Mouse (Mus musculus) hindbrain, embryonic 15.5 days (tissue): ENCODE data around the gene Pip5k1c. TPM values are rescaled to one million over a fixed set of nuclear protein-coding genes. Genes with fewer than 3 reads are reported as not detected.

Experiments
- ATAC-seq: fragments of 200-750 bp; cut with Nextera tagmentation; 2 replicates; pipeline ENCODE4 v1.8.0; 2017; ENCODE audit warnings: low read depth, moderate number of reproducible peaks, moderate TSS enrichment; ENCODE audit not compliant: low FRiP score
- H3K27ac ChIP-seq: fragments of 300-500 bp; sonication (generic); replicated peaks from 2 replicates; pipeline ENCODE4 v1.5.1; 2015; ENCODE audit warnings: mild to moderate bottlenecking, inconsistent platforms
- H3K27me3 ChIP-seq: fragments of 300-500 bp; sonication (generic); 2 replicates; pipeline ENCODE4 v1.6.1; 2015; ENCODE audit warnings: control low read depth, inconsistent platforms
- H3K36me3 ChIP-seq: fragments of 300-500 bp; sonication (generic); 2 replicates; pipeline ENCODE4 v1.6.1; 2015; ENCODE audit warnings: control low read depth, inconsistent platforms
- H3K4me1 ChIP-seq: fragments of 300-500 bp; sonication (generic); replicated peaks from 2 replicates; pipeline ENCODE4 v1.6.1; 2015; ENCODE audit warnings: control low read depth, inconsistent platforms
- H3K4me2 ChIP-seq: fragments of 300-500 bp; sonication (generic); 2 replicates; pipeline ENCODE4 v1.6.1; 2015; ENCODE audit warnings: moderate library complexity, mild to moderate bottlenecking, inconsistent platforms
- H3K4me3 ChIP-seq: fragments of 300-500 bp; sonication (generic); 2 replicates; pipeline ENCODE4 v1.5.1; 2015; ENCODE audit warnings: mild to moderate bottlenecking, inconsistent platforms
- H3K9ac ChIP-seq: fragments of 300-500 bp; sonication (generic); 2 replicates; pipeline ENCODE4 v1.6.1; 2015; ENCODE audit warnings: inconsistent platforms
- H3K9me3 ChIP-seq: fragments of 300-500 bp; sonication (generic); 2 replicates; pipeline ENCODE4 v1.6.1; 2016; ENCODE audit warnings: control low read depth, inconsistent platforms
- WGBS: fragments of 180-500 bp; shearing (Covaris S2); methylation state at CpG from one replicate; pipeline ENCODE4 v1.1.7; 2015; 5-methylcytosine and 5-hydroxymethylcytosine counted together
- polyA plus RNA-seq: library from polyadenylated mRNA; unstranded; fragments of >200 nt; fragmentation: Nextera tagmentation; extraction: Ambion mirVana; gene quantifications from 2 replicates; pipeline ENCODE4 v1.2.1, GENCODE M21; 2015

Pip5k1c gene
- polyA plus RNA-seq, 1 experiment from 2014 or later, result 151 TPM

DNA sequence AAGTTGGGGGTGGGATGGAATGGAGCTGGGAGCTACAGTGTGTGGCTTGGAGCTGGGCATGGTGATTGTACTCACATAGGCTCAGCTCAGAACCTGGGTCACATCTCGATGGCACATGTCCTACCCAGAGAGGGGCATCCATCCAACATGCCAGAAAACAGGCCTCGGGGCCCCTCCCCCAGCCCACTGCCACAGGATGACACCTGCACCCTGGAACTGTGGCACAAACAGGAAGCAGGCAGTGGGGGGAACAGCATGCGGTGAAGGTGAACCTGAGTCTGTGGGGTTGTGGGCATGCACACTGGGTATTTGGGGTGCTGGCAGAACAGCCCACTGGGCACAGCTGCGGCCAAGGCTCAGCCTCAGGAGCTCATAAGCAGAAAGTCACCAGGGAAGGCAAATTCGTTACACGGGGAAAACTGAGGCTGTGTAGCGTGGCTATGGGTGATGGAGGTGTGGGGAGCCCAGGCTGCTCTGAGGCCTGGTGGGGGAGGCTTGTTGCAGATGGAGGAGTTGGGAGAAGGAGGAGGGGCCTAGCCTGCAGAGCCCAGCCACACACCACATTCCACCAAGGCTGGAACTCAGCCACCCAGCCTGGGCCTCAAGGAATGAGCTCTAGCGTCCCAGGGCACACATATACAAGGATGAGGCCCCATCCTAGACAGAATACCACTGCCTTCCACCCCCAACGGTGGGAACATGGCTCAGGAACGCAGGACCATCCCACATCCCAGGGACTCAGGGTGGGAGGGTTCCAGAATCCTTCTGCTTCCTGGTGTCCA lies 36.6 kb downstream of the Pip5k1c start:
- ATAC-seq, result no peak
- 0 out of 2 replicates have a peak overlapping the region, but pooled peaks have one; percentile 4 for H3K4me2 ChIP-seq
- H3K9ac ChIP-seq, result no peak overlapping the region

DNA sequence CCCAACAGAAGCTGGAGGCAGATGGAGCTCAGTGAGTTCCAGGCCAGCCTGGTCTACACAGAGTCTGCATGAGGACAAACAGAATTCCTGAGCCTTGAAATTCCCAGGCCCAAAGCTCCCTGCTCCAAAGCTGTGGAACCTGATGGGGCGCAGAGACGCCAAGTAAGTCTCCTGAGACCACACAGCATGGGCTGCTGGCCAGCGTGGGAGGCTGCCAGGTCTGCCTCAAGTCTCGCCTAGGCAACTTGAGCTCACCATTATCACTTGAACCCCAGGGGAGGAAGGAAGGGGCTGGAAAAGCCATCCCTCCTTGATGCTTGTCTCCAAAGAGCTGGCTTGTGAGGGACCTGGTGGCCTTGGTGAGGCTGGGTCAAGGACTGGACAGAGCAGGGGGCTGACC lies 37.2 kb downstream of the Pip5k1c start:
- Histone ChIP-seq H3K9ac (no peak overlapping the region), H3K36me3 (peaks cover 20% of the 10 kb centered on the region), H3K27ac (no peak overlapping the region), H3K4me1 (no peaks in the 10 kb centered on the region), H3K4me2 (0 out of 2 replicates have a peak overlapping the region, but pooled peaks have one; percentile 4), H3K4me3 (no peak overlapping the region), H3K9me3 (no peaks in the 10 kb centered on the region), H3K27me3 (peaks cover 18% of the 10 kb centered on the region)
- no peak for ATAC-seq
- 62% methylated on average over 4 of the region's 4 CpGs for WGBS

More for the DNA sequence above, 36.6 kb downstream of the Pip5k1c start:
- H3K9me3 ChIP-seq, result no peaks in the 10 kb centered on the region
- 69% methylated on average over 10 of the region's 10 CpGs for WGBS
- peaks cover 26% of the 10 kb centered on the region for H3K36me3 ChIP-seq
- peaks cover 18% of the 10 kb centered on the region for H3K27me3 ChIP-seq
- no peak overlapping the region; the same call in 1 of the 2 replicates for H3K27ac ChIP-seq
- no peaks in the 10 kb centered on the region for H3K4me1 ChIP-seq
- H3K4me3 ChIP-seq, result no peak overlapping the region

DNA sequence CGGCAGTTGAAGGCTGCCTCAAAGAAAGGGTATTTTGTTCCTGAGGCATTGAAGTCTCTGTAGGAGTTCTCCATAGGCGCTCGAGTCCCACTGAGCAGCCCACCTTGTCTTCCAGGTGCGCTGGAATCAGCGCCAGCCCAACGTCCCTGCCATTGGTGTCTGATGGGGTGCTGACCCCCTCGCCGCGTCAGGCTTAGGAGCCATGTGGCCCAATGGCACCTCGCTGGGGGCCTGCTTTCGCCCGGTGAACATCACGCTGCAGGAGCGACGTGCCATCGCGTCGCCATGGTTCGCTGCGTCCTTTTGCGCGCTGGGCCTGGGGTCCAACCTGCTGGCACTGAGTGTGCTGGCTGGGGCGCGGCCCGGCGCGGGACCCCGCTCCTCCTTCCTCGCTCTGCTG lies 39.5 kb downstream of the Pip5k1c start:
- H3K4me3 ChIP-seq, result no peak overlapping the region
- H3K27ac ChIP-seq, result no peak overlapping the region
- H3K4me2 ChIP-seq, result 0 out of 2 replicates have a peak overlapping the region, but pooled peaks have one; percentile 11
- 16% methylated on average over 29 of the region's 29 CpGs for WGBS
- H3K4me1 ChIP-seq, result no peaks in the 10 kb centered on the region; the same call in 1 of the 2 replicates
- H3K9ac ChIP-seq, result no peak overlapping the region
- ATAC-seq, result no peak
- no peaks in the 10 kb centered on the region for H3K36me3 ChIP-seq
- H3K9me3 ChIP-seq, result no peaks in the 10 kb centered on the region
- H3K27me3 ChIP-seq, result peaks cover 21% of the 10 kb centered on the region

DNA sequence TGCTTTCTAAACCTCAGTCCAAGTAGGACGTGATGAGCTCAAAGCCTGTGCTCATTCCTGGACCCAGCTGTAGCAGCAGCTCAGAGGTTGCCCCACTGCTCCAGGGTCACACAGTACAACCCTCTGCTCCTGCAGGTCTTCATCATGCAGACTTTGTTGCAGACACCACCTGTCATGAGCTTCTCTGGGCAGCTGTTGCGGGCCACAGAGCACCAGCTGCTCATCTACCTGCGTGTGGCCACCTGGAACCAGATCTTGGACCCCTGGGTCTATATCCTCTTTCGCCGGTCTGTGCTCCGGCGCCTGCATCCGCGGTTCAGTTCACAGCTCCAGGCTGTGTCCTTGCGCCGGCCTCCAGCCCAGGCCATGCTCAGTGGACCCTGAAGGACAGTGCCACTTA lies 41.6 kb downstream of the Pip5k1c start:
- Histone ChIP-seq H3K9ac (no peak overlapping the region), H3K27ac (no peak overlapping the region), H3K9me3 (no peaks in the 10 kb centered on the region), H3K4me3 (no peak overlapping the region), H3K36me3 (no peaks in the 10 kb centered on the region), H3K4me2 (no peak overlapping the region), H3K27me3 (peaks cover 28% of the 10 kb centered on the region), H3K4me1 (no peaks in the 10 kb centered on the region; the same call in 1 of the 2 replicates)
- no peak for ATAC-seq
- 61% methylated on average over 11 of the region's 11 CpGs for WGBS

DNA sequence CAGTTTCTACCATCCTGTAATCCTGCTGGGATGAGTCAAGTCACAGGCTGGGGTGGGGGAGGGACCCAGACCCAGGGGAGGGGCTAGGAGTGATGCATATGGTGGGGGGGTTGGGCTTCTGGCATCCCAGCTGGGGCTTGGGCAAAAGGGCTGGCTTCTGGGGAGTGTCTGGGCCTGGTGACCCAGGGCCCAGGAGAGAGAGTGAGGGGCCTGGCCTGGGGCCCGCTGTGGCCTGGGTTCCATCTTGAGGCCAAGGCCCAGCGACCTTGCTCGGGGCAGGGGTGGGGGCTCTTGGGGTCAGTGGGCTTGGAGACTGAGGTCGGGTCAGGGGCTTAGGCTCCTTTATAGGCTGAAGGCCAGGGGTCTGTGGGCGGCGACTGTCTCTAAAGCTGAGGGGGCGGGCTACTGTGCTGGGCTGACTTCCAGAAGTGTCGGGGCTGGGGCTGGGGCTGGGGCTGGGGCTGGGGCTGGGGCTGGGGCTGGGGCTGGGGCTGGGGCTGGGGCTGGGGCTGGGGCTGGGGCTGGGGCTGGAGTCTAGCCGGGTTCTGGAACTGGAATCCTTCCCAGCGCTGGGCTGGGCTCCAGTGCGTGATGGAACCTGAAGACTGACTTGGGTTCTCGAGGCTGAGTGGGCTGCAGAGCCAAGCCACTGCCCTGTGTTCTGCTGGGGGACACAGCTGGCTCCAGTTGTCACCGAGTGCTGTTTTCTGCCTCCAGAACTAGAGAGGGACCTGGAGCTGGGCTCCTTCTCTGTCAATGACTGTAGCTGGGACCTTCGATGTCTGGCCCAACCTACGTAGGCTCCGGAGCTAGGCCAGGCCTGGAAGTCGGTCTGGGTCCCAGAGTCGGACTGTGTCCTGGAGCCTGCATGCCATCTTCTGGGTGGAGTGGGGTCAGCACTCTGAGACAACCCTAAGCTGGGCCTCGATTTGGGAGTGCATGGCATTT lies 42.9 kb downstream of the Pip5k1c start:
- no peak overlapping the region for H3K9ac ChIP-seq
- no peak; the same call in 1 of the 2 replicates for ATAC-seq

DNA sequence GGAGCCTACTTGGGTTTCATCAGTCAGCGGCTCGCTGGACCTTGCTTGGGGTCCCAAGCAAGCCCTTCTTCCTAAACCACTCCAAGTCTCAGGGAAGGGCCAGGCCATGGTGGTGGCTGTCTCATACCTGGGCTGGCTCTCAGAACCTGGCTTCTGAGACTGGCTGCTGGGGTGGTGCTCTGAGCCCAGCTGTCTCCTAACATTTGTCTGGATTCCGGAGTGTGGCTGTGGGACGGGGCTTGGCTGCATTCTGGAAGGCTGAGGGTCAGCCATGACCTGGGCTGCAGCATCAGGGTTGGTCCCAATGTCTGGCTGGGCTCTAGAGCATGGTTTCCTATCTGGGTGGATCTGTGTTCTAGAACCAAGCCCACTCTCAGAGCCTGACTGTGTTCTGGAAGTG lies 43.8 kb downstream of the Pip5k1c start:
- Histone ChIP-seq H3K9ac (no peak overlapping the region), H3K4me1 (no peaks in the 10 kb centered on the region; the same call in 1 of the 2 replicates), H3K4me3 (no peak overlapping the region), H3K27me3 (peaks cover 35% of the 10 kb centered on the region), H3K4me2 (no peak overlapping the region), H3K9me3 (no peaks in the 10 kb centered on the region), H3K27ac (no peak overlapping the region), H3K36me3 (no peaks in the 10 kb centered on the region)
- 94% methylated on average over 4 of the region's 4 CpGs for WGBS
- ATAC-seq, result no peak

More for the DNA sequence above, 42.9 kb downstream of the Pip5k1c start:
- peaks cover 28% of the 10 kb centered on the region for H3K27me3 ChIP-seq
- 38% methylated on average over 17 of the region's 19 CpGs for WGBS
- H3K4me2 ChIP-seq, result no peak overlapping the region
- H3K36me3 ChIP-seq, result no peaks in the 10 kb centered on the region
- H3K4me1 ChIP-seq, result no peaks in the 10 kb centered on the region; the same call in 1 of the 2 replicates
- H3K9me3 ChIP-seq, result no peaks in the 10 kb centered on the region
- H3K27ac ChIP-seq, result no peak overlapping the region; the same call in 1 of the 2 replicates
- no peak overlapping the region for H3K4me3 ChIP-seq

DNA sequence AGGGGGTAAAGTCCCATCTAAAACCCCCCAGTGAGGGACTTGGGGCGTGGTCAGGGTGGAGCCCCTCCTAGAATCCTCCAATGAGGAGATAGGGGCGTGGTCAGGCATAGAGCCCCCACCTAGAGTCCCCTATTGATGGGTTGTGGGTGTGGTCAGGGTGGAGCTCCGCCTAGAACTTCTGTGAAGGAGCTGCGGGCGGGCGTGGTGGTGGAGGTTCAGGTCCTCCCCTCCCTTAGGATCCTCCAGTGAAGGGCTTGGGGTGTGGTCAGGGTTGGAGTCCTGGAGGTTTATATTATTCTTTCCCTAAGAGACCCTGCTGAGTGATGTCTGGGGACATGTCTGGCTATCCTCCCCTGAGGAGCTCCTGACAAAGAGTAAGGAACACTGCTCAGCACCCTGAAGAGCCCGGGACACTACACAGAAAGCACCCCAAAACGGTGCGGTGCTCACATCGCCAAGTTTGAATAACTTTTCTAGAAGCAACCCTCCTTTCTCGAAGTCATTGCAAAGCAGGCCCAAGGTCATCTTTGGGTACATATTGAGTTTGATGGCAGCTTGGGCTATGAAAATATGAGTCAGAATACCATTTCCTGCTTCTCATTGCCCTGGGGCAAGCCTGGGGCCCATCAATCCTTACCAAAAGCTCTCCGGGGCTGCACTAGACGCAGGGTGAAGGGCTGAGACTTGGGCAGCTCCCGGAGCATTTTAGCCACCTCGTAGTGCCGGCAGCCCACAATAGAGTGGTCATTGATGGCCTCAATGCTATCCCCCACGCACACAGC lies 48.0 kb downstream of the Pip5k1c start:
- Histone ChIP-seq H3K4me2 (no peak overlapping the region), H3K36me3 (no peaks in the 10 kb centered on the region), H3K27ac (no peak overlapping the region), H3K27me3 (peaks cover 50% of the 10 kb centered on the region), H3K9me3 (no peaks in the 10 kb centered on the region), H3K4me1 (peaks cover 9% of the 10 kb centered on the region), H3K9ac (no peak overlapping the region), H3K4me3 (no peak overlapping the region)
- no peak for ATAC-seq
- 27% methylated on average over 17 of the region's 17 CpGs for WGBS

DNA sequence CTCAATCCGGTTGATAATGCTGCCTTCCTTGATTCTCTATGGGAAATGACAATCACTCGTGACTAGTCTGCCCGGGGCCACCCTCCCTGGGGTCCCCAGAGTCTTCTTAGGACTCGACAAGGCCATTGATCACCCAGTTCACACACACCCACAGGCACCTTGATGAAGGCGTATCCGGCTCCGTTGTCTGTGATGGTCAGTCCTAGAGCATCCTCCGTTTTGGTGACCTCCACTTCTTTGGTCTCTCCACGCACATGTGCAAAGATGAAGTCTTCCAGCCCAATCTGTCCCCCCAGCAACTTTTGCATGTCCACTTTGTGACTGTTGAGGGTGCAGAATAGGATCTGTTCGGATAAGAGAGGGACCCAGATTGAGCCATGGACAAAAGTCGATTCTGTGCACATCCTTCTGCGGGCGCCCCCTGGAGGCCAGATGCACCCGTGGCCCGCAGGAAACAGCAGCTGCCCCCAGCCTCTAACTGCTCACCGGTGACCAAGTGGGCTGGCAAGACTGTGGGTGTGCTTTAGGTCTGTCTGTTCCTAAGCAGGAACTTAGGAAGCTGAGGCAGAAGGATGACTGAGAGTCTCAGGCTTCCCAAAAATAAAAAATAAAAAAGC lies 48.7 kb downstream of the Pip5k1c start:
- 32% methylated on average over 16 of the region's 16 CpGs for WGBS
- H3K27me3 ChIP-seq, result peaks cover 50% of the 10 kb centered on the region
- no peak for ATAC-seq

DNA sequence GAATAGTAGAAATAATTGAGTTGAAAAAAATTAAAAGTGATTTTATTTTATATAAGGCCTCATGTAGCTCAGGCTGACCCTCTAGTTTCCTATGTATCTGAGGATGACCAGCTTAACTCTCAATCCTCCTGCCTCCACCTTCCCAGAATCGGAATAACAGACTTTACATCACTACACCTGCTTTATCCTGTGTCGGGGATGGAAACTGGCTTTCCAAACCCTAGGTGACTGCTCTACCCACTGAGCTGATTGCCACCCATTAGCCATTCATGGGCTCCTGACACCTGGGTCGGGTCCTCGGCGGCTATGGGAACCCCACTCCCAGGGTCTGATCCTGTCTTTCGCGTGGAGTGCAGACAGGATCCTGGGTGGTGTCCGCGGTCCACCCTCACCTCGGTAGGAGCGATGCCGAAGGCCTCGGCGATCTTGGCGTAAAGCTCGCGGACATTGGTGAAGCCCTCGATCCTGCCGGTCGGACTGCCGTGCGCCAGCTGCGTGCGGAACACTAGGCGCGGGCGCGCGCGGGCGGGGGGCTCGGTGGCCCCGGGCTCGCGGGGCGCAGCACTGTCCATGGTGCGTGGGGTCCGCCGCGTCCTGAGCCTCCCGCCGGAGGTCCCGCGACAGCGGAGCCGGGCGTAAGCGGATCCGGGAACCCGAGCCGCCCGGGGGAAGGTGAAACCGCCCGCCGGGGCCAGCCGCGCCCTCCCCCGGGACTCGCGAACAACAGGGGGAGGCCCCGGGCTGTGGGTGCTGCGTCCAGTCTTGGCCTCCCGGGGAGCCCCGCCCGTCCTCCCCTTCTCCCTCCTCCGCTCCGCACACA lies 50.1 kb downstream of the Pip5k1c start, which contains the start of gene Gipc3:
Gene Gipc3, minus strand, starts transcription at position 581 of the 820 bp plus-strand sequence.
- H3K4me2 ChIP-seq, result peak within 1 kb of the TSS; percentile 85
- peaks cover 20% of the 10 kb centered on the region for H3K4me1 ChIP-seq
- H3K27me3 ChIP-seq, result peaks cover 48% of the 10 kb centered on the region
- peak within 1 kb of the TSS; percentile 38 for H3K4me3 ChIP-seq
- H3K9me3 ChIP-seq, result no peaks in the 10 kb centered on the region
- WGBS, result 7% methylated on average over 62 of the region's 67 CpGs
- no peak within 1 kb of the TSS for H3K27ac ChIP-seq
- H3K36me3 ChIP-seq, result no peaks in the 10 kb centered on the region
- H3K9ac ChIP-seq, result peak within 1 kb of the TSS; percentile 41
- no peak for ATAC-seq

More for the DNA sequence above, 48.7 kb downstream of the Pip5k1c start:
- Histone ChIP-seq H3K36me3 (no peaks in the 10 kb centered on the region), H3K9ac (no peak overlapping the region), H3K9me3 (no peaks in the 10 kb centered on the region), H3K4me2 (no peak overlapping the region), H3K4me3 (no peak overlapping the region), H3K27ac (no peak overlapping the region), H3K4me1 (peaks cover 11% of the 10 kb centered on the region)

DNA sequence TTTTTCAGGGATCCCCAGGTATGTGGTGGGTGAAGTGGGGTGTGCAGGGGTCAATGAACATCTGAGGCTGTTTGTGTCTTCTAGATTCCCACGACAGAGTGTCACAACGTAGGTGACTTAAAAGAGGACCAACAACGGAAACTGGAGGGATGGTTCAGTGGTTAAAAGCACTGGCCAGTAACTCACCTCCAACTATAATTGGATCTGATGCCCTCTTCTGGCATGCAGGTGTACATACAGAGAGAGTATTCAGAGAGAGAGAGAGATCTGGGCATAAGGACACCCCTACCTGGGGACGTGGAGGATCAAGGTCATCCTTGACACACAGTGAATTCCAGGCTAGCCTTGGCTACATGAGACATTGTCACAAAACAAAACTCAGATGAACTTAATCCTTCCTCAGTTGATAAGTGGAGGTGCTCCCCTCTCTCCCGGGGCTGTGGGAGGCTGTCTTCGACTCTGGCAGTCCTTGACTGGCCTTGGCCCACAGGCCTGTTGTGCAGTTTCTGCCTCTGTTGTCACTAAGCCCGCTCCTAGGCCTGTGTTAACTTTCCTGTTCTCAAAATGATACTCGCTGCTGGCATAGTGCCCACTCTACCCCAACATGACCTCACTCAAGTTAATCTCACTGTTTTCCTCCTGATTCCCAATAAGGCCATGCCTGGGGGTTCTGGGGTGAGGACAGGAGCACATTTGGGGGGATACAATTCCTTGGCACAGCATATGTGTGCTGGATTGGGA lies 51.8 kb downstream of the Pip5k1c start:
- Histone ChIP-seq H3K27me3 (peaks cover 49% of the 10 kb centered on the region), H3K27ac (no peak overlapping the region), H3K9ac (no peak overlapping the region), H3K36me3 (no peaks in the 10 kb centered on the region), H3K9me3 (no peaks in the 10 kb centered on the region), H3K4me2 (no peak overlapping the region), H3K4me1 (peaks cover 29% of the 10 kb centered on the region), H3K4me3 (no peak overlapping the region)
- no peak for ATAC-seq
- WGBS, result 59% methylated on average over 8 of the region's 8 CpGs
